Mouse (Mus musculus): ENCODE results near the gene Lclat1.
"Not testable (repeated sequence)": the region's sequence is repeated elsewhere in the genome, so short reads cannot be mapped to it uniquely, and the experiment has no call there.

Gene Lclat1

GRCm38 (mm10) chr17:73271797-73272600 is 164.2 kb downstream of the Lclat1 start:
- DNase-seq (ENCODE audit: low read depth, low spot score) = no peak

GRCm38 (mm10) chr17:73273809-73274208 is 166.0 kb downstream of the Lclat1 start:
- DNase-seq (ENCODE audit: low read depth, low spot score) = no peak

DNA sequence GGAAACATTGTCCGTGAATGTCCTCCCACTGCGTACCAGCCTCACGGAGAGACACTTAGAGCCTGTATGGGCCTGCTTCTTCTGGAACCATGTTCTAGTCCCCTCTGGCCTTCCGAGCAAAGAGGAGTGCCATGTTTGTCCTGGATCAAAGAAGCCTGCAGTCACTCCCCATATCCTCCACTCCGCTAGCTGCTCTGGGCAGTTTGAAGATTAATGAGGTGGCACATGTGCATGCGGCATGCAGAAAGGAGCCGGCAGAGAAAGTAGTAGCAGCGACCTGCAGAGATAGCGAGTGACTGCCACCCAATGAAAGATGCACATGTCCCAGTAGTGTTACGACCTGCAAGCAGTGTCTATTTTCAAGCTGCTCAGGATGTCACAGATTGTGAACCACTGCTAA is 167.3 kb downstream of the Lclat1 start:
- no peak for DNase-seq (ENCODE audit: low read depth, low spot score)

GRCm38 (mm10) chr17:73277770-73278169 is 170.0 kb downstream of the Lclat1 start:
- DNase-seq (ENCODE audit: low read depth, low spot score) = no peak

DNA sequence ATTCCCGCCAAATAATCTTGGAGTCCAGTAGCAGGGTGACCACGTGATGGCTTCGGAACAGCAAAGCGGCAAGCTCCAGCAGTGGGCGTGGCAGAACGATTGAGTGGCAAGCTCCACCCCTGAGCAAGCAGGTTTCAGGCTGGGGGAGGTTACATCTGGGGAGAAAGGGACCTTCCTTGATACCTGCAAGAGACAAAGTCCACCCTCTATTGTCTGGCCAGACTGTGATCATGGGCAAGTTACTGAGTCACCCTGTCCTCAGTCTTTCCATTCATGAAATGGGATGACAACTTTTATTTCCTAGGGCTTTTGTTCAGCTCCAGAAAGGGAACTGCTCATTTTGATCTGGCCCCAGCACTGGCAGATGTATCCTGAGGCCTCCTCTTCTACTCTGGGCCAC is 174.9 kb downstream of the Lclat1 start:
- DNase-seq (ENCODE audit: low read depth, low spot score) = not testable (repeated sequence)

DNA sequence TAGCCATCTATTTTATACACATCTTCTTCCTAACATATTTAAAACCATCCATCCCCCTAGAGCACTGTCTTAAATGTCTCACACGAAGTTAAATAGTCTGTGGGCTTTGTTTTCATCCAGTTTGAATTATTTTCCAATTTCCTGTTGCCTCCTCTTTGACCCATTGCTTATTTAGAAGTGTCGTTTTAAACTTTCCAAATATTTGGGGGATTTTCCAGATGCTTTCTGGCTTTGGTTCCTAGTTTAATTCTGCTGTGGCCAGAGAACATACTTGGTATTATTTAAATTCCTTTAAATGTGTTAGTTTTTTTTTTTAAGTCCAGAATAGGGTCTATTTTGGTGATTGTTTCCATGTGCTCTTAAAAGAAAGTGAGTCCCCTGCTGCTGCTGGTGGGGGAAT is 176.5 kb downstream of the Lclat1 start:
- no peak for DNase-seq (ENCODE audit: low read depth, low spot score)

Measured in c-Kit-negative CD71-positive TER-119-positive erythroid progenitor cells, embryonic 14.5 days (primary cell).